Mouse (Mus musculus) spleen, postnatal 4 days (tissue): ENCODE measurements around the gene Glrx5.

ENCODE experiments used
- DNase-seq, 2 experiments: peaks; one replicate each; pipeline ENCODE4 v3.0.0; 2022; ENCODE audit warnings: low spot score in 2 of 2

Glrx5 gene

DNA sequence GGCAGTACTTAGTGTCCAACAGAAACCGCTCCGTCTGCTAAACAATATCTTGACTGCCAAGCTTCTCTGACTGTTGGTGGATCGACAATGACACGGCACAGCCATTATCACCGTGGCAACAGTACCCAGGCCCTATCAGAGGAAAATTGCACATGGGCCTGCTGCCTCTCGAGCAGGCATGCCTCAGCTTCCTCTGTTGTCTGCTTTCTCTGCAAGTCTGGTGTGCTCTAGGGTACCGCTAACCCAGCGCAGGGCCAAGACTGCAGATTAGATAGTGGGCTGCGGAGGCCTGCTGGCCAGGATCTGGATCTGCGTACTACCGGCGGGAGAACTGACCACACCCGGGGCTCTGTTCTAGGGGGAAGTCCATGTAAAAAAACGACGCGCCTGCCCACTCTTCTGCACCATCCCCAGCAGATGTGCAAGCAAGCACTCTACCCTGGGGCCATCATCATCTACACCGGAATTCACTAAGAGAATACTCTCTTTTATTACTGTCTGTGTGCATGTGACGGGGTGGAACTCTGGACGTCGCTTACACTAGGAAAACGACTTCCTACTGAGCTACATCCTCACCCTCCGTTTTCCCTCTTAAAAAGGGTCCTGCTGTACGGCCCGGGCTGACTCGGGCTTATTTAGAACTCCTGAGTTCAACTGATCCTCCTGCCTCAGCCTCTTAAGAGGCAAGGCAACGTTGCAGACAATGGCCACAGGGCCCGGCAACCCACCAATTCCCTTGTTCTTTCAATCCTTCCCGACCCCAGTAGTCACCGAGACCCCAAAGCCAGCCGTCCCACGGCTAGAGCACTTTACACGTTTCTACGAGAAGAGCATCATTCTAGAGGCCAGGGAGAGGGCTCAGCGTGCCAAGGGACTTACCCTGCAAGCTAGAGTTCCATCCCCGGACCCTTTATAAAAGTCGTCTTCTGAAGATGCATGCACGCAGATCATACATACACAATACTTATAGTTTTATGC is 1.1 kb upstream of the Glrx5 start:
- peak in 1 of 2 experiments; percentile 44 for DNase-seq

- peak; percentile 61 to 85 for DNase-seq
Measured at GRCm38 (mm10) chr12:105032832-105033775, 616 bp downstream of the Glrx5 start.

DNA sequence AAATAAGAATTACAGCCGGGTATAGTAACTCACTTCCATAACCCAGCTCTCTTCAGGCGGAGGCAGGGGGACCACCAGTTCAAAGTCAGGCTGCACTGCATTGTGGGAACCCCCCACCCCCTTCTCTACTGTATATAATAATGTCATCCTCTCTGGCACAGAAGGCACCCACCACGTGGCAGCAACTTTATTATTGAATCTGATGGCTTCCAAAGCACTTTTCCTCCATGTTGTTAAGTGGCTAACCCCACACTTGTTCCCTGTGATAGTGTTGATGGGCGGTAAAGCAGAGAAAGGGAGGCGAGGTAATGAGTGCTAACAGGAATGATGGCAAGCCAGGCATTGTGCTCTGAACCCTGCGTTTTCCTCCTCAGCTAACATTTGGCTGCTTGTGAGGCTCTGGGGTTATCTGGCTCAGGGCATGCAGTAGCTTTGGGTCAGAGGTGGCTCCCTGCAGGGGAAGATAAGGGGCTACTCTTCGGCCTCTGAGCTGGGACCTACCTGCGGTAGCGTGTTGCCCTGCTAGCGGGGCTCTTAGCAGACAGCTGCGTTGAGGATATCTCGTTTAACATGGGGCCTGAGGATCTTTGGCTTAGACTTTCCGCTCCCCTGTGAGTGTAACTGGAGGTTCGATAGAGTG is 1.8 kb downstream of the Glrx5 start:
- DNase-seq, result peak; percentile 80 to 83

- DNase-seq, result no peak
Measured at GRCm38 (mm10) chr12:105038211-105038610, 5.7 kb downstream of the Glrx5 start.

GRCm38 (mm10) chr12:105038918-105039317 is 6.4 kb downstream of the Glrx5 start:
- peak; percentile 76 to 81 for DNase-seq

DNA sequence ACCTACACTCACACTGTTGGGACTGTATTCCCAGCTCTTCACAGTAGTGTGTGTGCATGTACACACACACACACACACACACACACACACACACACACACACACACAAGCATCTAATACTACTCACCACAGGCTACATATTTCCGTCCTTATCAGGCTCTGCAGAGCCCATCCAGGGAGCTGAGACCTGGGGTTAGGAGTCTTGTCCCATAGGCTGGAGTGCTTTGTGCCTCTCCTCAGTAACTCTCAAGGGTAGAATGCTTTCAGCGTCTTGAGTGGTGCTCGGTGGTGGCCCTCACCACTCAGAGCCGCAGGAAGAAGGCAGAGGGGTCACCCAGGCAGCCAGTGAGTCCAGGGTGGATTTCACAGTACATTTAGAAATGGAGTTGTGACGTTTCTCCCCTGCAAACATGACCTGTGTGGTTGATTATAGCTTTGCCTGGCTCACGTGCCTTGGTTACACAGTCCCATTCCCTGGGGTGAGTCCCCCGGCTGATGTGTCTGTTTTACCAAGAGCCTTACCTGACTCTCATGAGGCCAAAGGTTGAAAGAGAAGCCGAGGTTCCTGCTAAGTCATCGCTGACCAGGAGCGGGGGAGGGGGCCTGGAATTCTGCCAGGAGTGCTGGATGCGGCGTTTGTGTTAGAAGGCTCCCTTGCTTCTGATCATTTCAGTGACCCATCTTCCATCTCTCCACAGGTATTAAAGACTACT is 7.2 kb downstream of the Glrx5 start:
- peak in 1 of 2 experiments; percentile 54 for DNase-seq

DNA sequence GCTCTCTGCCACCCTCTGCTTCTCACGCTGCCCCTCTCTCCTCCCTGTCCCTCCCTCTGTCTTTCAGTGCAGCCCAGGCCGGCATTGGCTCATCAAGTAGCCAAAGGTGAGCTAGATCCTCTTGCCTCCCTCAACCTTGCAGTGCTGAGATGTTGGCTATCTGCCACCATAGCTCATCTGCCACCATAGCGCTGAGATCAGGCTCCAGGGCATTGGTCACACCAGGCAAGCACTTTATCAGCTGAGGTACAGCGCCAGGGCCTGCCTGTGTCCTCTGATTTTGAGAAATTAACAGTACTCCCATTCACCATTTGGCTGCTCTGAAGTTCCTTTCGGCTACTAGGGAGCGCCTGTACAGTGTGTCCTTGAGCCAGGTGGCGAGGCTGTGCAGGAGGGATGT is 8.5 kb downstream of the Glrx5 start:
- peak; percentile 66 to 77 for DNase-seq

- no peak for DNase-seq
Measured at GRCm38 (mm10) chr12:105043081-105043480, 10.6 kb downstream of the Glrx5 start.

DNA sequence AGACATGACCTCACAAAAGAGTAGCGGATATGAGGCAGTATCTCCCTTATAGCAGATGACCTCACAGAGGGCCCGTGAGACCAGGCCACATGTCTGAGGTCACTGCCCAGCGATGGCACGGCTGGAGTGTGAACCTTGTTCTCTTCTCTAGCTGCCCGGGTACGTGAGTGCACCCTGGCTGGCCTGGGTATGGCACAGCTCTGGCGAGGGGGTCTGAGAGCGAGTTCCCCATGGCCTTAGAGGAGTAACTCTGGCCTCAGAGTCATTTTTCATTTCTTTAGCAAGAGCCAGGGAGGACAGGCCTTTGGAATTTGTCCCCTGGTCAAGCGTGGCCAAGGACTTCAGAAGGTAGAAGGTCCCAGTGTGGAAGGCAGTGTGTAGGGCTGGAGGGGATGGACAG is 12.3 kb downstream of the Glrx5 start:
- DNase-seq, result no peak

- no peak for DNase-seq
Measured at GRCm38 (mm10) chr12:105048301-105048863, 15.9 kb downstream of the Glrx5 start.

GRCm38 (mm10) chr12:105049813-105050212 is 17.3 kb downstream of the Glrx5 start:
- no peak for DNase-seq

DNA sequence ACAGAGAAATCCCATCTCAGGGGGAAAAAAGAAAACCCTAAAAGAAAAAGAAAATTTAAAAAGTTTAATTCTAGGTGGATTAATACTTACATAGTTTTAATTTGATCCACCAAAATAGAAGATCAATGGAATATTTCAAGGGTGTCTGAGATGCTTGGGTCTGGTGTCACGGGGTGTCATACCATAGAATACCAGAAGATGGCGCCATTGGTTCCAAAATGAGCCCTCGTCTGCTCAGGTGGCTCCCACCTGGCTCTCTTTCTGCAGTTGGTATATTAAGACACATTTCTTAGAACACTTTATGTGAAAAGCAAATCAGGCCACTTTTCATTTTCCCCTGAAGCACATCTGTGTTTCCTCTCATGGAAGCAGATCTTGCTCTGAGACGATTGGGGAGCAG is 18.4 kb downstream of the Glrx5 start:
- peak; percentile 67 to 82 for DNase-seq

DNA sequence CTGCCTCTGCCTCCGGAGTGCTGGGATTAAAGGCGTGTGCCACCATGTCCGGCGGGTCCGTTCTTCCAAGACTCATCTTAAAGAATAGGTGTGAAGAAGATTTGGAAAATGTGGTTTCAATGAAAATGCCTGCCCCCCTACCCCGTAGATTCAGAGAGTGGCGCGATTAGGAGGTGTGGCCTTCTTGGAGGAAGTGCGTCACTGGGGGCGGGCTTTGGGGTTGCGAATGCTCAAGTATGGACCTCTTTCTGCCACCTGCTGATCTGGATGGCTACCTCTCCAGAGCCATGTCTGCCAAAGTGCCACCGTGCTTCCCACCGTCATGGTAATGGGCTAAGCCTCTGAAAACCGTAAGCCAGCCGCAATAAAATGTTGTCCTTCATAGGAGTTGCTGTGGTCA is 21.6 kb downstream of the Glrx5 start:
- no peak for DNase-seq

- no peak for DNase-seq
Measured at GRCm38 (mm10) chr12:105055308-105055707, 22.8 kb downstream of the Glrx5 start.

DNA sequence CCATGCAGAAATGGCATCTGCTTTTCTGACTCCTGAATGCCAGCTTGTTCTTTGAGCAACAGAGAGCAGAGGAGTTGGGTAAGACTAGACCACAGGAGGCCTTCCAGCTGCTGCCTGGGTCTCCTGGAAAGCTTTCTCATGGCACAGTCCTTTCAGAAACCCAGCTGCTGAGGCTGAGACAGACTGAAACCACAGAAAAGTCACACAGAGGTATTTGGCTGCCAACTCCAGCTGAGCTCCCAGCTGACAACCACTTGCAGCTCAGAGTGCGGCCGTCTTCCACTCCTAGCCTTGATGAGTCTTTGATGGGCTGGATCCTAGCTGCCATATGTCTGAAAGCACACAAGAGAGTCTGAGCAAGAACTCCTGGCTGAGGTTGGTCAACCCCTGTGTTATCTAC is 27.5 kb downstream of the Glrx5 start:
- DNase-seq, result no peak

DNA sequence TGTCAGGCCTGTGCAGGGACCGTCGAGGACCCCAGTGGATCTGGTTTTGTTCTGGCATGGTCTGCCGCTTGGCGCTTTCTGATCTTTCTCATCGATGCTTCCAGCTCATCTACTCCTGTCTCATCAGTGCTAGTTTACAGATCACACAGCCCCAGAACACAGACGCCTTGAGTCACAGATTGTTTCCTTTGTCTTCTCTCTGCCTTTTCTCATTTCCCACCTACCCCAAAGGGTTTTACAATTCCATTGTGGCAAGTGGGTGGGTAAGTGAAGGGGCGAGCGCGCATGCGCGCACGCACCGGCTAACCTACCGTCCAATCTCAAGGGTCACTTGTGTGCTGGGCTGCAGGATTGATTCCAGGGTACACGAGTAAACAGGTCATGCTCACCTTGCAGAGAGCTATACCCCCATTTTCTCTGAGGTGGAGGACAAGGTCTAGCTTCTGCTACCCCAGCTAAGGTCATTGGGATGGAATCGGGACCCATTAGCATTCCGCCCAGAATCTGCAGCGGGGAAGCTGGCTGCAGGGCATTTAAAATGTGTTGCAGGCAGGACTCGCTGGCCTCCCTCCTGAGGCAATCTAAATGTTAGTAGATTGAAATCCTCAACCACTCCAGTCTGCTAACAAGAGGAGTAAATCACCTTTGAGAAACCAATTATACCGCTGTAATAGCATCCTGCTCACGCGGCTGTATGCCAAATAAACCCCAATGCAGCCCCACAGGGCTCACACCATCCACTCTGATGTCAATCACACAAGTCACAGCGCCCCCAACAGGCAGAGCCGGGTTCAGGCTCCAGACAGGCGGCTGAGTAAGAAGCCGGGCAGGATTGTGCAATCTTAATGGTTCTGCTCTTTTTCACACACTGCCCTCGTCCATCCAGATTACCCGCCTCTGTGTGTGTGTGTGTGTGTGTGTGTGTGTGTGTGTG is 31.0 kb downstream of the Glrx5 start:
- DNase-seq, result no peak

DNA sequence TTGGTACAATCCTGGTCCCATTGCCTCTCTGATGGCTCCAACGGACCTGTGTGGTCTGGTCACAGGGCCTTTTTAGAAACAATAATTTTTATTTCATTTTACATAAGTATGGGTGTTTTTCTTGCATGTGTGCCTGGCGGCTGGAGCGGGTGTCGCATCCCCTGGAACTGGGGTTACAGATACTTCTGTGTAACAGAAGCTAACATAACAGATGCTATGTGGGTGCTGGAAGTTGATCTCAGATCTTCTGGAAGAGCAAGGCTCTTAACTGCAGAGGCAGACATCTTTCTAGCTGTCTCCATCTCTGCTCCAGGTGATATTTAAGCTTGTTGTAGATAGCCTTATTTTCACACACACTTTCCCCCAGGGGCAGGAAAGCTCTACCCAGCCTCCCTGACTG is 31.7 kb downstream of the Glrx5 start:
- no peak for DNase-seq

GRCm38 (mm10) chr12:105065119-105065518 is 32.6 kb downstream of the Glrx5 start:
- DNase-seq, result no peak

- no peak for DNase-seq
Measured at GRCm38 (mm10) chr12:105066523-105066922, 34.0 kb downstream of the Glrx5 start.

GRCm38 (mm10) chr12:105068911-105069310 is 36.4 kb downstream of the Glrx5 start:
- DNase-seq, result no peak
